Mouse (Mus musculus): ENCODE results near the gene Rcbtb2. TPM values are rescaled to one million over a fixed set of nuclear protein-coding genes. Genes with fewer than 3 reads are reported as not detected.

Rcbtb2 gene
- polyA plus RNA-seq, 1 experiment: 28.9 TPM

GRCm38 (mm10) chr14:73177961-73178360 is 55.1 kb downstream of the Rcbtb2 start:
- DNase-seq: no peak
- TF ChIP-seq CTCF (IDR thresholded peaks at IDR 0.05; ENCODE audit: insufficient read depth, low read length) (no peak), POLR2A (IDR thresholded peaks at IDR 0.05; ENCODE audit: borderline replicate concordance, extremely low read depth, low read depth, low read length) (no peak)
- H3K4me3 ChIP-seq (replicated peaks; ENCODE audit: extremely low read depth, low read depth, low read length): no peak overlapping the region
- no peaks in the 10 kb centered on the region for H3K4me1 ChIP-seq (ENCODE audit: control insufficient read depth, insufficient read depth, low read length)
- 85% methylated on average over 11 of the region's 11 CpGs for WGBS

- WGBS: 51% methylated on average over 4 of the region's 4 CpGs
- DNase-seq: no peak
- no peak overlapping the region for H3K4me3 ChIP-seq (replicated peaks; ENCODE audit: extremely low read depth, low read depth, low read length)
- no peaks in the 10 kb centered on the region for H3K4me1 ChIP-seq (ENCODE audit: control insufficient read depth, insufficient read depth, low read length)
- TF ChIP-seq POLR2A (IDR thresholded peaks at IDR 0.05; ENCODE audit: borderline replicate concordance, extremely low read depth, low read depth, low read length) (no peak), CTCF (IDR thresholded peaks at IDR 0.05; ENCODE audit: insufficient read depth, low read length) (no peak)
Observed at GRCm38 (mm10) chr14:73179221-73179681, 56.4 kb downstream of the Rcbtb2 start.

- no peak for TF ChIP-seq POLR2A (IDR thresholded peaks at IDR 0.05; ENCODE audit: borderline replicate concordance, extremely low read depth, low read depth, low read length)
- no peak for TF ChIP-seq CTCF (IDR thresholded peaks at IDR 0.05; ENCODE audit: insufficient read depth, low read length)
- Histone ChIP-seq H3K4me3 (replicated peaks; ENCODE audit: extremely low read depth, low read depth, low read length) (no peak overlapping the region), H3K4me1 (ENCODE audit: control insufficient read depth, insufficient read depth, low read length) (no peaks in the 10 kb centered on the region)
- DNase-seq: no peak
- WGBS: 46% methylated on average over 3 of the region's 3 CpGs
Observed at GRCm38 (mm10) chr14:73180671-73181070, 57.8 kb downstream of the Rcbtb2 start.

GRCm38 (mm10) chr14:73181144-73181543 is 58.3 kb downstream of the Rcbtb2 start:
- no peaks in the 10 kb centered on the region for H3K4me1 ChIP-seq (ENCODE audit: control insufficient read depth, insufficient read depth, low read length)
- 36% methylated on average over 2 of the region's 2 CpGs for WGBS
- no peak for DNase-seq
- TF ChIP-seq CTCF (IDR thresholded peaks at IDR 0.05; ENCODE audit: insufficient read depth, low read length): no peak
- no peak for TF ChIP-seq POLR2A (IDR thresholded peaks at IDR 0.05; ENCODE audit: borderline replicate concordance, extremely low read depth, low read depth, low read length)
- H3K4me3 ChIP-seq (replicated peaks; ENCODE audit: extremely low read depth, low read depth, low read length): no peak overlapping the region

GRCm38 (mm10) chr14:73186875-73187274 is 64.0 kb downstream of the Rcbtb2 start:
- Histone ChIP-seq H3K4me3 (replicated peaks; ENCODE audit: extremely low read depth, low read depth, low read length) (no peak overlapping the region), H3K4me1 (ENCODE audit: control insufficient read depth, insufficient read depth, low read length) (no peaks in the 10 kb centered on the region)
- 94% methylated on average over 7 of the region's 7 CpGs for WGBS
- TF ChIP-seq POLR2A (IDR thresholded peaks at IDR 0.05; ENCODE audit: borderline replicate concordance, extremely low read depth, low read depth, low read length) (no peak), CTCF (IDR thresholded peaks at IDR 0.05; ENCODE audit: insufficient read depth, low read length) (no peak)
- DNase-seq: no peak

GRCm38 (mm10) chr14:73199058-73199457 is 76.2 kb downstream of the Rcbtb2 start:
- Histone ChIP-seq H3K4me1 (ENCODE audit: control insufficient read depth, insufficient read depth, low read length) (no peaks in the 10 kb centered on the region), H3K4me3 (replicated peaks; ENCODE audit: extremely low read depth, low read depth, low read length) (no peak overlapping the region)
- no peak for TF ChIP-seq CTCF (IDR thresholded peaks at IDR 0.05; ENCODE audit: insufficient read depth, low read length)
- TF ChIP-seq POLR2A (IDR thresholded peaks at IDR 0.05; ENCODE audit: borderline replicate concordance, extremely low read depth, low read depth, low read length): no peak
- DNase-seq: no peak
- WGBS: 79% methylated on average over 5 of the region's 5 CpGs

- DNase-seq: no peak
- H3K4me3 ChIP-seq (replicated peaks; ENCODE audit: extremely low read depth, low read depth, low read length): no peak overlapping the region
- no peaks in the 10 kb centered on the region for H3K4me1 ChIP-seq (ENCODE audit: control insufficient read depth, insufficient read depth, low read length)
- 27% methylated on average over 3 of the region's 3 CpGs for WGBS
- no peak for TF ChIP-seq CTCF (IDR thresholded peaks at IDR 0.05; ENCODE audit: insufficient read depth, low read length)
- no peak for TF ChIP-seq POLR2A (IDR thresholded peaks at IDR 0.05; ENCODE audit: borderline replicate concordance, extremely low read depth, low read depth, low read length)
Observed at GRCm38 (mm10) chr14:73201447-73201846, 78.6 kb downstream of the Rcbtb2 start.

GRCm38 (mm10) chr14:73204016-73204415 is 81.2 kb downstream of the Rcbtb2 start:
- TF ChIP-seq CTCF (IDR thresholded peaks at IDR 0.05; ENCODE audit: insufficient read depth, low read length) (no peak), POLR2A (IDR thresholded peaks at IDR 0.05; ENCODE audit: borderline replicate concordance, extremely low read depth, low read depth, low read length) (no peak)
- no peak for DNase-seq
- Histone ChIP-seq H3K4me1 (ENCODE audit: control insufficient read depth, insufficient read depth, low read length) (no peaks in the 10 kb centered on the region), H3K4me3 (replicated peaks; ENCODE audit: extremely low read depth, low read depth, low read length) (no peak overlapping the region)
- WGBS: 52% methylated on average over 3 of the region's 3 CpGs

- peaks cover 3% of the 10 kb centered on the region; the same call in 1 of the 2 replicates for H3K4me1 ChIP-seq (ENCODE audit: control insufficient read depth, insufficient read depth, low read length)
- no peak for TF ChIP-seq CTCF (IDR thresholded peaks at IDR 0.05; ENCODE audit: insufficient read depth, low read length)
- H3K4me3 ChIP-seq (replicated peaks; ENCODE audit: extremely low read depth, low read depth, low read length): no peak overlapping the region
- no peak for DNase-seq
Observed at GRCm38 (mm10) chr14:73209262-73209661, 86.4 kb downstream of the Rcbtb2 start.

- no peak for DNase-seq
- Histone ChIP-seq H3K4me3 (replicated peaks; ENCODE audit: extremely low read depth, low read depth, low read length) (no peak overlapping the region), H3K4me1 (ENCODE audit: control insufficient read depth, insufficient read depth, low read length) (peaks cover 3% of the 10 kb centered on the region; the same call in 1 of the 2 replicates)
- no peak for TF ChIP-seq POLR2A (IDR thresholded peaks at IDR 0.05; ENCODE audit: borderline replicate concordance, extremely low read depth, low read depth, low read length)
- TF ChIP-seq CTCF (IDR thresholded peaks at IDR 0.05; ENCODE audit: insufficient read depth, low read length): no peak
- WGBS: 93% methylated on average over 8 of the region's 8 CpGs
Observed at GRCm38 (mm10) chr14:73210196-73210595, 87.4 kb downstream of the Rcbtb2 start.
